Mouse (Mus musculus) heart, embryonic 14.5 days (tissue): ENCODE data around the gene Mup21. TPM values are rescaled to one million over a fixed set of nuclear protein-coding genes. Genes with fewer than 3 reads are reported as not detected.
"Not testable (repeated sequence)": the region's sequence is repeated elsewhere in the genome, so short reads cannot be mapped to it uniquely, and the experiment has no call there.

Experiments
- ATAC-seq: fragments of 200-750 bp; cut with Nextera tagmentation; 2 replicates; pipeline ENCODE4 v1.8.0; 2017; ENCODE audit warnings: low read depth, moderate TSS enrichment; ENCODE audit not compliant: insufficient number of reproducible peaks, insufficient read depth, low FRiP score
- H3K27ac ChIP-seq, 2 experiments: fragments of 200-500 bp in 1 of 2; fragments of 300-500 bp in 1 of 2; sonication (generic) in 1 of 2; replicated peaks in 1 of 2; 2 replicates each; pipeline ENCODE4 v1.5.1; 2012 to 2014; ENCODE audit warnings: low read depth in 2 of 2, low read length in 2 of 2, control low read depth in 1 of 2, mild to moderate bottlenecking in 1 of 2, mixed read lengths in 1 of 2; ENCODE audit not compliant: control insufficient read depth in 1 of 2, insufficient read depth in 1 of 2
- H3K27me3 ChIP-seq: fragments of 300-500 bp; sonication (generic); 2 replicates; pipeline ENCODE4 v1.6.1; 2014; ENCODE audit warnings: mild to moderate bottlenecking, low read length, control low read depth; ENCODE audit not compliant: control insufficient read depth, insufficient read depth
- H3K36me3 ChIP-seq: fragments of 300-500 bp; sonication (generic); 2 replicates; pipeline ENCODE4 v1.6.1; 2014; ENCODE audit warnings: mild to moderate bottlenecking, control low read depth, low read length, mixed read lengths; ENCODE audit not compliant: control insufficient read depth, insufficient read depth
- H3K4me1 ChIP-seq, 2 experiments: fragments of 200-500 bp in 1 of 2; fragments of 300-500 bp in 1 of 2; sonication (generic) in 1 of 2; 2 replicates each; pipeline ENCODE4 v1.6.1; 2012 to 2014; ENCODE audit warnings: low read length in 2 of 2, control low read depth in 1 of 2, mixed read lengths in 1 of 2; ENCODE audit not compliant: control insufficient read depth in 2 of 2, insufficient read depth in 2 of 2
- H3K4me2 ChIP-seq: fragments of 300-500 bp; sonication (generic); 2 replicates; pipeline ENCODE4 v1.6.1; 2014; ENCODE audit warnings: mild to moderate bottlenecking, low read length
- H3K4me3 ChIP-seq, 2 experiments: fragments of 200-500 bp in 1 of 2; fragments of 300-500 bp in 1 of 2; sonication (generic) in 1 of 2; 2 replicates each; pipeline ENCODE4 v1.5.1; 2012 to 2014; ENCODE audit warnings: low read length in 2 of 2, mild to moderate bottlenecking in 2 of 2, control low read depth in 1 of 2, low read depth in 1 of 2, moderate library complexity in 1 of 2; ENCODE audit not compliant: control insufficient read depth in 1 of 2, insufficient read depth in 1 of 2
- H3K9ac ChIP-seq: fragments of 300-500 bp; sonication (generic); 2 replicates; pipeline ENCODE4 v1.6.1; 2014; ENCODE audit warnings: mild to moderate bottlenecking, low read length
- H3K9me3 ChIP-seq: fragments of 300-500 bp; sonication (generic); 2 replicates; pipeline ENCODE4 v1.6.1; 2016; ENCODE audit warnings: low read length, control low read depth; ENCODE audit not compliant: control insufficient read depth
- WGBS: fragments of 180-500 bp; shearing (Covaris S2); extraction: QIAGEN DNeasy Blood & Tissue Kit; methylation state at CpG from one replicate; pipeline ENCODE4 v1.1.7; 2014; 5-methylcytosine and 5-hydroxymethylcytosine counted together
- polyA plus RNA-seq: library from polyadenylated mRNA; unstranded; fragments of >200 nt; fragmentation: Nextera tagmentation; extraction: Ambion mirVana; gene quantifications from 2 replicates; pipeline ENCODE4 v1.2.1, GENCODE M21; 2014

Gene Mup21
- not detected in 2 replicates for polyA plus RNA-seq

DNA sequence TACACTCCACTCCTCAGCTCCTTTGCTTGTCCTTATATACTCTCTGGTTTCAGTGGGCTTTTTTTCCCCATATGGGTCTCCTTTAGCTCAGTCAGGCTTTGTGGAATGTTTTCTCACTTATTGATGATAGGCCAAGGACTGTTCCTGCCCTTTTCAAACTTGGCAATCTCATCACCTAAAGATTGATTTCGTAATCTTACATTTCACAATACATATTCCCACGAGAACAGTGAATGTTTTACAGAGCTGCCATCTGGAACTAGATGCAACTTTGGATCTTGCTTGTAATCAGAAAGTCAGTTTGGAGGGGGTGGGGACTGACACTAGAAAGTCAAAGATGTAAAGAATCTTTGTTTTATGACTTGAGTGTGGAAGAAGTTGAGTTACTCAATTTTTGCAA lies at the start of gene Mup21:
Gene Mup21, minus strand, starts transcription at position 53 of the 400 bp plus-strand sequence.
- no peaks in the 10 kb centered on the region for H3K9me3 ChIP-seq
- no peaks in the 10 kb centered on the region for H3K36me3 ChIP-seq
- H3K27me3 ChIP-seq = no peaks in the 10 kb centered on the region
- H3K27ac ChIP-seq = no peak within 1 kb of the TSS
- H3K9ac ChIP-seq = no peak within 1 kb of the TSS
- no peak within 1 kb of the TSS for H3K4me3 ChIP-seq
- ATAC-seq = no peak
- no peaks in the 10 kb centered on the region for H3K4me1 ChIP-seq
- H3K4me2 ChIP-seq = no peak within 1 kb of the TSS
- 64% methylated on average over 2 of the region's 2 CpGs for WGBS

DNA sequence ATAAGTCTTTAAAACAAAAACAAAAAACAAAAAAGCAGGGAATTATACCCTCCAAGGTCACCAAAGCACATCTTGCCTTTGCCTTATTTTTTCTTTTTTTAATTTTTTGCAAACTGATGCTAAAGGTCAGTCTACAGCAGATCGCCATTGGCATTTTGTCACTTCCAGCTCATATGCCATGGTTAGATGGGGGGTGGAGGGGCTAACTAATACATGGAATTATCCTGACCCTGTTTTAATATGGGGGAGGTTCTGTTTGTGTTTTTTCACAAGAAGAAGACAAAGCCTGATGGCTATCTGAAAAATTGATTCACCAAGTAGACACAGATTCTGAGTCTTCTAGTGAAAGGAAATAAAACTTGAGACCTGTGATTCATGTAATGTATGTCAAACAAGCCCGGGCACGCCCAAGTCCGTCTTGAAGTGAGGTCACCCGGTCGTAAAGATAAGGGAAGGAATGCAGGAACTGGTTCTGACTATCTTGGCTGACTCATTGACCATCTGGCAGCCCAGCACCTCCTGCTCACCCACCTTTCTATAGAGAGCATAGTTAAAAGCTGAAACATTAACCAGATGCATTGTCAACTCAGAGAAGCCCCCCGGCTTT lies 49.4 kb upstream of the Mup21 start:
- no peak overlapping the region for H3K4me2 ChIP-seq
- no peaks in the 10 kb centered on the region for H3K27me3 ChIP-seq
- WGBS = 41% methylated on average over 7 of the region's 7 CpGs
- H3K36me3 ChIP-seq = peaks cover 80% of the 10 kb centered on the region
- H3K27ac ChIP-seq = no peak overlapping the region
- H3K4me1 ChIP-seq = no peaks in the 10 kb centered on the region
- no peak overlapping the region for H3K9ac ChIP-seq
- H3K9me3 ChIP-seq = peaks cover 23% of the 10 kb centered on the region
- H3K4me3 ChIP-seq = no peak overlapping the region
- ATAC-seq = no peak

DNA sequence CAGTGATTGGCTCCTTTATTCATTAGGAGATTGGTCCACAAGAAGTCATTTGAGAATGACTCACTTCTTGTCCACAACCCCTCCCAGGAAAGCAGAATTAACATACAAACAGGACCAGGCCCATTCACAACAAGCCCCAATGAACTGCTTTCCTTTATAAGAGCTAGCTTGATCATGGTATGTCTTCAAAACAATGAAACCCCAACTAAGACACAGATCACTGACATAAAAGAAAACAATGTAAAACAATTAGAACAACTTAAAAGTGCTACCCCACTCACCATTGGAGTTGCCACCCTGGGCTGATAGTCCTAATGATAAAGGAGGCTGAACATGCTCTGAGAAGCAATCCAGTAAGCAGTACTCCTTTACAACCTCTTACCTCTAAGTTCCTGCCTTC lies 38.1 kb upstream of the Mup21 start:
- H3K4me1 ChIP-seq = no peaks in the 10 kb centered on the region
- H3K27ac ChIP-seq = no peak overlapping the region
- H3K4me2 ChIP-seq = no peak overlapping the region
- H3K27me3 ChIP-seq = no peaks in the 10 kb centered on the region
- H3K36me3 ChIP-seq = peaks cover 53% of the 10 kb centered on the region
- no peak for ATAC-seq
- peaks cover 60% of the 10 kb centered on the region for H3K9me3 ChIP-seq
- no peak overlapping the region for H3K4me3 ChIP-seq
- H3K9ac ChIP-seq = no peak overlapping the region

DNA sequence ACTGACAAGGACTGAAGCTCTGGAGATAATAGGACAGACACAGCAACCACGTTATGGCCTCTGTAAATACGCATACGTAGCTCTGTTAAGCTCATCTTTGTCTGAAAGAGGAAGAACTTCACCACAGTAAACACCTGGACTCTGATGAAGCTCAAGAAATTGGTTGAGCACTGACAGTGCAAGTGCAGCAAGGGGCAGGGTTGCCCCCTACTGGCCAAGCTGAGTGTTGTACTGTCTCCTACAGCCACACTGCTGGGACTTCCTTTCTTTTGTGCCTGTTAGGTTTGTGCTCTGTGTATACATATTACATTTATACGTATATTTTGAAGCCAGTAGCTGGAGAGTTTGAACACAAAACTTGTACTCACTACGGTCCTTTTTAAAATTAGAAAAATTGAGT lies 26.6 kb upstream of the Mup21 start:
- ATAC-seq = no peak
- no peak overlapping the region for H3K9ac ChIP-seq
- no peaks in the 10 kb centered on the region for H3K4me1 ChIP-seq
- H3K4me2 ChIP-seq = no peak overlapping the region
- no peaks in the 10 kb centered on the region for H3K9me3 ChIP-seq
- H3K36me3 ChIP-seq = no peaks in the 10 kb centered on the region
- H3K27ac ChIP-seq = no peak overlapping the region
- H3K27me3 ChIP-seq = no peaks in the 10 kb centered on the region
- WGBS = 36% methylated on average over 5 of the region's 5 CpGs
- no peak overlapping the region for H3K4me3 ChIP-seq

DNA sequence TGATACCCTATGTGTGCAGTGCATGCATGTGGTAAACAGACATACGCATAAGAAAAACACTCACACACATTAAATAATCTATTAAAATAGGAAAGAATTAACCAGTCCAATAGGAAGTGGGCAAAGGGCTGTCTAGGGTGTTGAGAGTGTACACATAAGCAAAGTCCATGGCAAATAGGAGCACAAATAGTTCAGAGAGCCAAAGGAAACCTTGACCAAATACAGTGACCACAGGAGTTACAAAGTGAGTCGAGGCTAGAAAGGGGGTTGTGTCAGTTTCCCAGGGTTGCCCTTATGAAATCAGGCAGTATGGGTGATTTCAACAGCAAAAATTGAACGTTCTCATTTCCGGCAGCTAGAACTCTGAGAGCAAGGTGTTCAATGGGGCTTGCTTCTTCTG lies 23.8 kb upstream of the Mup21 start:
- no peak for ATAC-seq
- Histone ChIP-seq H3K9me3 (no peaks in the 10 kb centered on the region), H3K36me3 (no peaks in the 10 kb centered on the region), H3K27ac (no peak overlapping the region), H3K4me2 (no peak overlapping the region), H3K4me1 (no peaks in the 10 kb centered on the region), H3K4me3 (no peak overlapping the region), H3K9ac (no peak overlapping the region), H3K27me3 (no peaks in the 10 kb centered on the region)
- WGBS = 71% methylated on average over 4 of the region's 4 CpGs

DNA sequence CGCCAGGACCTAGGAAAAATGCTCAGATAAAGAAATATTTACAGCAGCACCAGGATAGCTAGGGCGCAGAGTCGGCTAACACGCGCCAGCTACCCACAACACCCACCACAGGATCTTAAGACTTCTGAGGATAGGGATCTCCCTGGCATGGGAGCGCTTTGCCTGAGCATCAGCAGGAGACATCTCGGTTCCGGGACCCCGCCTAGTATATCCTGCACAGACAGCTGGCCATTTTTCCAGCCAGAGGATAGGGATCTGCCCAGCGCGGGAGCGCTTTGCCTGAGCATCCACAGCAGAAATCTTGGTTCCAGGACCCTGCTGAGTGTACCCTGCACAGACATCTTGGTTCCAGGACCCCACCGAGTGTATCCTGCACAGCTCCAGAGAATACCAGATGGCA lies 17.0 kb upstream of the Mup21 start:
- not testable (repeated sequence) for H3K4me1 ChIP-seq, H3K4me2 ChIP-seq, H3K27me3 ChIP-seq, H3K27ac ChIP-seq, ATAC-seq, H3K4me3 ChIP-seq, H3K36me3 ChIP-seq, H3K9ac ChIP-seq, H3K9me3 ChIP-seq
- 86% methylated on average over 13 of the region's 13 CpGs for WGBS

DNA sequence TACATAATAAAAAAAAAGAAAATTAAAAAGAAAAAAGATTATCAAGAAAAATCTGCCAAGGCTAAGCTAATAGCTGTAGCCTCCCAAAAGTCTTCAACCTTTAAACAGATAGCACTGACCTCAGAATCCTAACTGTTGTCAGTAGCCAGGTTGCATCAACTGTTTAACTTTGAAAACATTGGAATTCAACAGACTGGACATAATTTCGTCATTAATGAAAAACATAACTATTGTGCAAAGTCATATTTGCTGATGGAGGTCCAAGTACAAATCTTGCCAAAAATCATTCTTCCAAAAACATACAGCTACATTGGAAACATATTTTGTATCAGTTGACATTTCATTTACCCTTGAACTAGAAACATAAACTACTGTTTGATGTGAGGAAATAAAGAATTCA lies 7.7 kb upstream of the Mup21 start:
- Histone ChIP-seq H3K36me3 (no peaks in the 10 kb centered on the region), H3K9ac (no peak overlapping the region), H3K4me1 (no peaks in the 10 kb centered on the region), H3K27me3 (no peaks in the 10 kb centered on the region), H3K4me3 (no peak overlapping the region), H3K27ac (no peak overlapping the region), H3K9me3 (no peaks in the 10 kb centered on the region), H3K4me2 (no peak overlapping the region)
- no peak for ATAC-seq
- 40% methylated on average over 1 of the region's 1 CpGs for WGBS

DNA sequence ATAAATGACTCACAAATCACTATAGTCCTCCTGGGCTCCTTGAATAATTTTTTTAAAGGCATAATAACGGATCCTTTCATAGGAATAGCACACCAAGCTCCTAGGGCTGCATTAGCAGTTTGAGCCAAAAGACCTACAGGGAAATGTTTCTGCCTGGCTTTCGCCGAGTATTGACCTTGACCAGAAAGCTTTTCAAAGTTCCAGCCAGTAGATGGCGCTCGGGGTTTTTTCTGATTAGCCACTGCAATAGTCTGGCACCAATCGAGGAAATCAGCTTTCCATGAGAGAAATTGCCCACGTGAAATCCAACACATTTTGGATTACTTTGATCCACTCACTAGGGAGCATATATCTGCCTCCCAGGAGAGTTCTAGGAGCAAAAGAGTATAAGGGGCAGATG lies 17.0 kb downstream of the Mup21 start:
- no peak overlapping the region for H3K4me3 ChIP-seq
- H3K27me3 ChIP-seq = no peaks in the 10 kb centered on the region
- H3K36me3 ChIP-seq = no peaks in the 10 kb centered on the region
- 61% methylated on average over 7 of the region's 7 CpGs for WGBS
- no peak overlapping the region for H3K27ac ChIP-seq
- H3K9me3 ChIP-seq = peaks cover 19% of the 10 kb centered on the region
- no peak overlapping the region for H3K4me2 ChIP-seq
- H3K9ac ChIP-seq = no peak overlapping the region
- no peak for ATAC-seq
- no peaks in the 10 kb centered on the region for H3K4me1 ChIP-seq
